Mouse (Mus musculus): ENCODE data around the gene Rapgef4.
A peak's percentile ranks its signal among the peaks of the same experiment; 100 is the strongest.

Rapgef4 gene

GRCm38 (mm10) chr2:72078140-72078521 lies 97.1 kb downstream of the Rapgef4 start:
- no peak for DNase-seq

GRCm38 (mm10) chr2:72079110-72079509 lies 98.1 kb downstream of the Rapgef4 start:
- no peak for DNase-seq

- DNase-seq, result no peak
Observed at GRCm38 (mm10) chr2:72082846-72083245, 101.8 kb downstream of the Rapgef4 start.

GRCm38 (mm10) chr2:72088886-72089285 lies 107.8 kb downstream of the Rapgef4 start:
- no peak for DNase-seq

- DNase-seq, result no peak
Observed at GRCm38 (mm10) chr2:72090061-72090460, 109.0 kb downstream of the Rapgef4 start.

- no peak for DNase-seq
Observed at GRCm38 (mm10) chr2:72092046-72092445, 111.0 kb downstream of the Rapgef4 start.

GRCm38 (mm10) chr2:72093402-72094037 lies 112.5 kb downstream of the Rapgef4 start:
- DNase-seq, result no peak

- no peak for DNase-seq
Observed at GRCm38 (mm10) chr2:72094038-72094437, 113.0 kb downstream of the Rapgef4 start.

- no peak for DNase-seq
Observed at GRCm38 (mm10) chr2:72094446-72094845, 113.4 kb downstream of the Rapgef4 start.

- DNase-seq, result no peak
Observed at GRCm38 (mm10) chr2:72095002-72095401, 114.0 kb downstream of the Rapgef4 start.

GRCm38 (mm10) chr2:72096345-72096744 lies 115.3 kb downstream of the Rapgef4 start:
- no peak for DNase-seq

GRCm38 (mm10) chr2:72098366-72098765 lies 117.3 kb downstream of the Rapgef4 start:
- no peak for DNase-seq

GRCm38 (mm10) chr2:72104604-72105003 lies 123.6 kb downstream of the Rapgef4 start:
- no peak for DNase-seq

GRCm38 (mm10) chr2:72107525-72108180 lies 126.6 kb downstream of the Rapgef4 start:
- no peak for DNase-seq

GRCm38 (mm10) chr2:72108448-72109312 lies 127.6 kb downstream of the Rapgef4 start:
- no peak for DNase-seq

GRCm38 (mm10) chr2:72110404-72110803 lies 129.4 kb downstream of the Rapgef4 start:
- no peak for DNase-seq

GRCm38 (mm10) chr2:72113716-72114115 lies 132.7 kb downstream of the Rapgef4 start:
- no peak for DNase-seq

GRCm38 (mm10) chr2:72114148-72114559 lies 133.1 kb downstream of the Rapgef4 start:
- DNase-seq, result no peak

GRCm38 (mm10) chr2:72116103-72116502 lies 135.1 kb downstream of the Rapgef4 start:
- no peak for DNase-seq

- DNase-seq, result no peak
Observed at GRCm38 (mm10) chr2:72116698-72117097, 135.7 kb downstream of the Rapgef4 start.

- peak; percentile 54 for DNase-seq
Observed at GRCm38 (mm10) chr2:72117138-72118011, 136.3 kb downstream of the Rapgef4 start.

- no peak for DNase-seq
Observed at GRCm38 (mm10) chr2:72120211-72120610, 139.2 kb downstream of the Rapgef4 start.
